Mouse (Mus musculus) embryonic fibroblast, embryonic 13.5 days (primary cell): ENCODE data around the gene Itgb3.

ENCODE experiments used
- CTCF ChIP-seq: IDR thresholded peaks from 2 replicates; pipeline ENCODE4 v1.5.1; 2011; ENCODE audit warnings: mild to moderate bottlenecking, control low read depth, low read length, moderate library complexity, borderline replicate concordance; ENCODE audit not compliant: insufficient read depth
- POLR2A ChIP-seq: IDR thresholded peaks from 2 replicates; pipeline ENCODE4 v1.6.1; 2011; ENCODE audit warnings: low read depth, mild to moderate bottlenecking, control low read depth, low read length, moderate library complexity

DNA sequence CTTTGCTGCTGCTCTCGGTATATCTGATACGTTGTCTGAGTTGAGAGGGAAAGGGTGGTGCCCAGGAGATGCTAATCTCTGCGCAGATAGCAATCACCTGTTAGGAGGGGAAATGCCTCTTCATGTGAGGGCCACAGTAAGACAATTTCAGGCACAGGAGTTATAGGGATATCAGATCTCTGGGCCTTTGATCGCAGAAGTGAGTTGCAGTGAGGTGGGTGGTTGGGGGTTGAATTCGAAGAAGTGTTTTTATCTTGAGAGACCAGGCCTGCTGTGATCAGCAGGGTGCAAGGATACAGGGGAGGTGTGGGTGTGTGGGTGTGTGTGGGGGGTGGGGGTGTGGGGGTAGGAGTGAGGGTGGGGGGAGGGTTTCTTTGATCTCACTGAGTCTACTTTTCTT is 53.3 kb downstream of the Itgb3 start:
- no peak for TF ChIP-seq CTCF
- no peak for TF ChIP-seq POLR2A
